Mouse (Mus musculus): ENCODE measurements around the gene Gm10840.

DNA sequence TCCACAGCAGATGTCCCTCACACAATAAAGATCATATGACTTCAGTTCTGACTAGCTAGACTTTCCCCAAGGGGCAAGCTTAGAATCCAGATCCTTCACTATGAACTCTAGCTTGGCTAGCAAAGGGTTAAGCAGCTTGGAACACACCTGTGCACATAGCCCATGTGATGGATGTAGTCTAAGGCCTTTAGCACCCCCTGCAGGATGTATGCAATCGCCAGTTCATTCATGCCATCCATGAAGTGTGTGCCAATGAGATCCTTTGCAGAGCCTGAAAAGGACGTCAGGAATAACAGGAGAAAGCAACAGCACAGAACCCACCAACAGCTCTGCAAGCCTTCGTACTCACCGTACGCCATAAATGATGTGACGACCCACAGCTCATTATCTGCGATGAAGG is 10.2 kb downstream of the Gm10840 start:
- TF ChIP-seq POLR2A (IDR thresholded peaks at IDR 0.05; ENCODE audit: low read depth, low read length) (no peak), CTCF (IDR thresholded peaks at IDR 0.05; ENCODE audit: extremely low read depth, insufficient read length, insufficient replicate concordance, low read depth, low read length) (peak; percentile 32; the same call in 1 of the 2 replicates)

Data from small intestine, adult 2 months (tissue).